Mouse (Mus musculus) hindbrain, postnatal 0 days (tissue): Measurements from ENCODE around the gene Nat14. TPM values are rescaled to one million over a fixed set of nuclear protein-coding genes. Genes with fewer than 3 reads are reported as not detected.

Source experiments
- ATAC-seq: fragments of 200-750 bp; cut with Nextera tagmentation; 2 replicates; pipeline ENCODE4 v1.8.0; 2017; ENCODE audit warnings: mild to moderate bottlenecking, moderate TSS enrichment, moderate library complexity
- DNase-seq: peaks from one replicate; pipeline ENCODE4 v3.0.0-alpha.2; 2015; ENCODE audit warnings: low spot score
- H3K27ac ChIP-seq: fragments of 300-500 bp; sonication (generic); 2 replicates; pipeline ENCODE4 v1.5.1; 2014; ENCODE audit warnings: mild to moderate bottlenecking
- H3K27me3 ChIP-seq: fragments of 300-500 bp; sonication (generic); 2 replicates; pipeline ENCODE4 v1.6.1; 2014; ENCODE audit warnings: low read length, mixed read lengths; ENCODE audit not compliant: insufficient read depth
- H3K36me3 ChIP-seq: fragments of 300-500 bp; sonication (generic); 2 replicates; pipeline ENCODE4 v1.6.1; 2014; ENCODE audit warnings: low read length, mixed read lengths; ENCODE audit not compliant: insufficient read depth
- H3K4me1 ChIP-seq: fragments of 300-500 bp; sonication (generic); 2 replicates; pipeline ENCODE4 v1.6.1; 2014; ENCODE audit warnings: antibody characterized with exemption, low read length, mixed read lengths; ENCODE audit not compliant: insufficient read depth
- H3K4me2 ChIP-seq: fragments of 300-500 bp; sonication (generic); 2 replicates; pipeline ENCODE4 v1.6.1; 2014; ENCODE audit warnings: low read depth, mild to moderate bottlenecking, low read length, moderate library complexity, mixed read lengths
- H3K4me3 ChIP-seq: fragments of 300-500 bp; sonication (generic); 2 replicates; pipeline ENCODE4 v1.5.1; 2014; ENCODE audit warnings: low read length
- H3K9ac ChIP-seq: fragments of 300-500 bp; sonication (generic); replicated peaks from 2 replicates; pipeline ENCODE4 v1.6.1; 2014; ENCODE audit warnings: mild to moderate bottlenecking, low read length, moderate library complexity, mixed read lengths
- H3K9me3 ChIP-seq: fragments of 300-500 bp; sonication (generic); 2 replicates; pipeline ENCODE4 v1.6.1; 2016; ENCODE audit warnings: low read length, mixed read lengths
- CTCF ChIP-seq: IDR thresholded peaks from 2 replicates; pipeline ENCODE4 v1.5.1; 2016; ENCODE audit warnings: antibody characterized with exemption, control low read depth, low read depth
- WGBS: fragments of 180-500 bp; shearing (Covaris S2); extraction: QIAGEN DNeasy Blood & Tissue Kit; methylation state at CpG from one replicate; pipeline ENCODE4 v1.1.7; 2014; 5-methylcytosine and 5-hydroxymethylcytosine counted together
- polyA plus RNA-seq: library from polyadenylated mRNA; unstranded; fragments of >200 nt; fragmentation: Nextera tagmentation; extraction: Ambion mirVana; gene quantifications from 2 replicates; pipeline ENCODE4 v1.2.1, GENCODE M21; 2015
- total RNA-seq: library from RNA; depleted of rRNA; stranded (reverse); fragments of >200 nt; gene quantifications from 2 replicates; pipeline ENCODE4 v1.2.3, GENCODE M21; 2014

Nat14 gene
- total and polyA plus RNA-seq, 2 experiments from 2014 or later, result 24.2 to 27.5 TPM

DNA sequence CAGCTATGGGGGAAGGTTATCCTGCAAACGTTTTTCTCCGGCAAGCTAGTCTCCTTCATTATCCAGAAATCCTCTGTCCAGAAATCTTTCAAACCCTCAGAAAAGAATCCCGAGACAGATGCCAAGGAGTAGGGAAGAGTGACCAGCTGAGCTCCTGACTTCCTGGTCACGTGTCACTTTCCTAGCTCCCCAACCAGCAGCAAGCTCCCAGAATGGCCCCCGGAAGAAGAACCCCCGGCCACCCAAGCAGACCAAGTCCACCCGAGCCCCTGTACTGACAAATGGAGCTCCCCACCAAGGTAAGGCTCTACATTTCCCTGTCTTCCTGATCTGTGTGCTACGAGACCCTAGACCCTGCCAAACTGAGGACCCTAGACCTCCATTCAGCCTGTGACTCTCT lies 5.9 kb downstream of the Nat14 start:
- no peak overlapping the region for H3K4me2 ChIP-seq
- H3K36me3 ChIP-seq, result no peaks in the 10 kb centered on the region
- no peaks in the 10 kb centered on the region for H3K9me3 ChIP-seq
- H3K4me3 ChIP-seq, result no peak overlapping the region
- TF ChIP-seq CTCF, result no peak
- no peaks in the 10 kb centered on the region for H3K27me3 ChIP-seq
- WGBS, result 72% methylated on average over 8 of the region's 8 CpGs
- H3K9ac ChIP-seq, result no peak overlapping the region
- ATAC-seq (no peak), DNase-seq (no peak)
- H3K27ac ChIP-seq, result no peak overlapping the region
- peaks cover 22% of the 10 kb centered on the region for H3K4me1 ChIP-seq

DNA sequence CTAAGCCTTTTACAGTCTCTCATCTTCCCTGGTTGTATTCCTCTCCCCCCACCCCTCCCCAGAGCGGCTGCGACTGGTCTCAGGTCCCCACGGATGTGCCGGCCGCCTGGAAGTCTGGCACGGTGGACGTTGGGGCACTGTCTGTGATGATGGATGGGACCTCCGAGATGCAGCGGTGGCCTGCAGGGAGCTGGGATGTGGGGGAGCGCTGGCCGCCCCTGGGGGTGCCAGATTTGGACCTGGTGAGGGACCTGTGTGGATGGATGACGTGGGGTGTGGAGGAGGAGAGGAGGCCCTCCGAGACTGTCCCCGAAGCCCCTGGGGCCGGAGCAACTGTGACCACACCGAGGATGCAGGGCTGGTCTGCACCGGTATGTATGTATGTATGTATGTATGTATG lies 6.5 kb downstream of the Nat14 start:
- no peaks in the 10 kb centered on the region for H3K36me3 ChIP-seq
- no peak for TF ChIP-seq CTCF
- H3K4me2 ChIP-seq, result no peak overlapping the region
- no peak for DNase-seq
- peaks cover 17% of the 10 kb centered on the region for H3K4me1 ChIP-seq
- no peak for ATAC-seq
- no peak overlapping the region for H3K4me3 ChIP-seq
- H3K9me3 ChIP-seq, result no peaks in the 10 kb centered on the region
- no peaks in the 10 kb centered on the region for H3K27me3 ChIP-seq
- H3K27ac ChIP-seq, result no peak overlapping the region
- H3K9ac ChIP-seq, result no peak overlapping the region
- 76% methylated on average over 17 of the region's 17 CpGs for WGBS

DNA sequence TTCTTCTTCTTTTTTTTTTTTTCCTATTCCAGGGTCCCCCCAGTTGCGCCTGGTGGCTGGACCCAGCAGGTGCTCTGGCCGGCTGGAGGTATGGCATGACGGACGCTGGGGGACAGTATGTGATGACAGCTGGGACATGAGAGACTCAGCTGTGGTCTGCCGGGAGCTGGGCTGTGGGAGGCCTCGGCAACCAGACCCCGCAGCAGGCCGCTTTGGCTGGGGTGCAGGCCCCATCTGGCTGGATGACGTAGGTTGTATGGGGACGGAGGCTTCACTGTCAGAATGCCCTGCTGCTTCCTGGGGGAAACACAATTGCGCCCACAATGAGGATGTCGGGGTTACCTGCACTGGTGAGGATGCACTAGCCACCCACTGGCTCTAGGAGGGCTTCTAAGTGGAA lies 11.3 kb downstream of the Nat14 start:
- Histone ChIP-seq H3K4me2 (no peak overlapping the region), H3K9ac (no peak overlapping the region), H3K4me1 (no peaks in the 10 kb centered on the region), H3K27me3 (no peaks in the 10 kb centered on the region), H3K36me3 (no peaks in the 10 kb centered on the region), H3K27ac (no peak overlapping the region), H3K4me3 (no peak overlapping the region), H3K9me3 (no peaks in the 10 kb centered on the region)
- no peak for TF ChIP-seq CTCF
- 56% methylated on average over 12 of the region's 12 CpGs for WGBS
- ATAC-seq, result no peak
- DNase-seq, result no peak

DNA sequence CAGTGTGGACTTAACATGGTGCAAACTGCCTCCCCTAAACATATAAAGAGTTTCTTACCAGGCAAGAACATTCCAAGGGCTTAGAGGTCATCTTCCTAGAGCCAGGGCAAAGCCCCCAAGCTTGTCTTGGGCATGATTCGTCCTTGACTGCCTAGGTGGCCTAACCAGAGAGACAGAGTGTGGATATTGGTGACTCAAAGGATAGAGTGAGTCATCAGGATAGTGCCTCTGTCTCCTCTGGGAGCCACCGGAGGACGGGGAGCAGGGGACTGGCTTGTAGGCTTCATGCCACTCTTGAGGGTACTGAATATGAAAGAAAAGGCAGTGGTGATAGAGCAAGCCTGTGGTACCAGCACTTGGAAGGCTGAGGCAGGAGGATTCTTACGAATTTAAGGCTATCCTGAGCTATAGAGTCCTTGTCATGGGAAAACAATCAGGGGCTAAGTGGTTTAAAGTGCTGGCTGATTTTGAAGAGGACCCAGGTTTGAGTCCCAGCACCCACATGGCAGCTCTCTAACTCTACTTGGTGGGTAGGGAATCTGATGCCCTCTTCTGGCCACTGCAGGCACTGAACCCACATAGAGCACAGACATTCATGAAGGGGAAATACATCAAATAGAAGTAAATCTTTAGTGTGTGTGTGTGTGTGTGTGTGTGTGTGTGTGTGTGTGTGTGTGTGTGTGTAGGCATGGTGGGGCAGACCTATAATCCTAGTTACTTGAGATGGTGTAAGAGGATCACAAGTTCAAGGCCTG lies 12.5 kb downstream of the Nat14 start:
- no peaks in the 10 kb centered on the region for H3K9me3 ChIP-seq
- no peak for ATAC-seq

DNA sequence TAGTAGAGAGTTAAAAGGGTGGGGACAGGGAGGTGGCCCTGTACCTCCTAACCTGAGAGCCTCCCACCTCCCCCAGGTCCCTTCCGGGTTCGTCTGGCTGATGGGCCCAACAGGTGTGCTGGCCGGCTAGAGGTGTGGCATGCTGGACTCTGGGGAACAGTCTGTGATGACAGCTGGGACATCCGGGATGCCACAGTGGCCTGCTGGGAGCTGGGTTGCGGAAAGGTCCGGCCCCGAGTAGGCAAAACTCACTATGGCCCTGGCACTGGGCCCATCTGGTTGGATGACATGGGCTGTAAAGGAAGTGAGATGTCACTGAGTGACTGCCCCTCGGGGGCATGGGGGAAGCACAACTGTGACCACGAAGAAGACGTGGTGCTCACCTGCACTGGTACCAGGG lies 15.0 kb downstream of the Nat14 start:
- Histone ChIP-seq H3K4me1 (no peaks in the 10 kb centered on the region), H3K9ac (no peak overlapping the region), H3K27ac (no peak overlapping the region), H3K9me3 (no peaks in the 10 kb centered on the region), H3K4me2 (no peak overlapping the region), H3K27me3 (no peaks in the 10 kb centered on the region), H3K4me3 (no peak overlapping the region), H3K36me3 (no peaks in the 10 kb centered on the region)
- no peak for TF ChIP-seq CTCF
- WGBS, result 68% methylated on average over 10 of the region's 10 CpGs
- no peak for DNase-seq
- ATAC-seq, result no peak

More for the DNA sequence above, 12.5 kb downstream of the Nat14 start:
- Histone ChIP-seq H3K4me2 (no peak overlapping the region), H3K36me3 (no peaks in the 10 kb centered on the region), H3K9ac (no peak overlapping the region), H3K27me3 (no peaks in the 10 kb centered on the region), H3K4me1 (no peaks in the 10 kb centered on the region), H3K27ac (no peak overlapping the region), H3K4me3 (no peak overlapping the region)
- WGBS, result 88% methylated on average over 4 of the region's 4 CpGs
- no peak for DNase-seq
- 0 out of 2 replicates have a peak, but pooled peaks have one; percentile 11 for TF ChIP-seq CTCF

DNA sequence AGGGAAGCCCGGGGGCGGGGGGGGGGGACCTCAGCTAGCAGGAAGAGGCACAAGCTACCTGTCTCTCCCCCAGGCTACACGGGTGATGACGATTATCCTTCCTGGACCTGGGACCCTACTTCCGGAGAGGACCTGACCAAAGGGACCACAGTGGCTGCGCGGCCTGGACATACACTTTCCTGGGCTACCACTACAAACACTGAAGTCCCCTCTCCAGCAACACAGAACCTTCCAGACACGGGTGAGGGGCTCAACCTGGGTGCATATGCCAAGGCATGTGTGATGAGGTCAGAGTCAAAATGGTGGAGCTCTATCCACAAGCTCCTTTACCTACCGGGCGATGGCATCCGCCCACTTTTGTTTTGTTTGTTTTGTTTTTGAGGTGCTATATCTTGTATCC lies 15.6 kb downstream of the Nat14 start:
- H3K9me3 ChIP-seq, result no peaks in the 10 kb centered on the region
- 73% methylated on average over 11 of the region's 11 CpGs for whole genome bisulfite sequencing
- ATAC-seq, result no peak
- no peak overlapping the region for H3K4me3 ChIP-seq
- no peak for DNase-seq
- H3K4me2 ChIP-seq, result no peak overlapping the region
- no peak for TF ChIP-seq CTCF
- H3K9ac ChIP-seq, result no peak overlapping the region
- H3K27me3 ChIP-seq, result no peaks in the 10 kb centered on the region
- no peaks in the 10 kb centered on the region for H3K4me1 ChIP-seq
- H3K36me3 ChIP-seq, result no peaks in the 10 kb centered on the region
- H3K27ac ChIP-seq, result no peak overlapping the region

DNA sequence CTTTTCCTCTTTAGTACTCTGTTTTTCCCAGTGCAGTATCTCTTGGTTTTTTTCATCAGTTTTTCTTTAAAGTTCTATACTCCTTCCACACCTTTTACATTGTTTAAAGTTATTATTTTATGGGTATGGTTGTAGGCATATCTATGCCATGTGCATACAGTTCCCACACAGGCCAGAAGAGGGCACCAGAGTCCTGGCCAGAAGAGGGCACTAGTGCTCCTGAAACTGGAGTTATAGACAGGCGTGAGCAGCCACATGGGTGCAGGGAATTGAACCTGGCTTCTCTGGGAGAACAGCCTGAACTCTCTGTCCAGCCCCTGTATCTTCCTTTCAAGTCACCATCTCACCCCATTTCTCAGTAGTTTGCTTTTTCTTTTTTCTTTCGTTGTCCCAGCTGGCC lies 16.6 kb downstream of the Nat14 start:
- peak; percentile 57 for DNase-seq
- no peak for ATAC-seq
- WGBS, result 23% methylated on average over 2 of the region's 2 CpGs
- Histone ChIP-seq H3K9me3 (no peaks in the 10 kb centered on the region), H3K36me3 (no peaks in the 10 kb centered on the region), H3K4me2 (no peak overlapping the region), H3K4me3 (no peak overlapping the region), H3K4me1 (no peaks in the 10 kb centered on the region; the same call in 1 of the 2 replicates), H3K27me3 (no peaks in the 10 kb centered on the region), H3K27ac (no peak overlapping the region), H3K9ac (no peak overlapping the region)
- peak; percentile 91 for TF ChIP-seq CTCF
